Mouse (Mus musculus): ENCODE data around the gene Hist1h4c.
"Not testable (repeated sequence)": the region's sequence is repeated elsewhere in the genome, so short reads cannot be mapped to it uniquely, and the experiment has no call there.

DNA sequence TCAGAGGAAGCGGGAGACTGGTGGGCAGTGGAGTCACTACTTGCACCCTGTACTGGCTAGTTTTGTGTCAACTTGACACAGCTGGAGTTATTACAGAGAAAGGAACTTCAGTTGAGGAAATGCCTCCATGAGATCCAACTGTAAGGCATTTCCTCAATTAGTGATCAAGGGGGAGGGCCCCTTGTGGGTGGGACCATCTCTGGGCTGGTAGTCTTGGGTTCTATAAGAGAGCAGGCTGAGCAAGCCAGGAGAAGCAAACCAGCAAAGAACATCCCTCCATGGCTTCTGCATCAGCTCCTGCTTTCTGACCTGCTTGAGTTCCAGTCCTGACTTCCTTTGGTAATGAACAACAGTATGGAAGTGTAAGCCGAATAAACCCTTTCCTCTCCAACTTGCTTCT is 4.5 kb upstream of the Hist1h4c start:
- TF ChIP-seq CTCF (conservative IDR thresholded peaks at IDR 0.05; ENCODE audit: low read length); NANOG (IDR thresholded peaks at IDR 0.05; ENCODE audit: borderline replicate concordance, low read length): not testable (repeated sequence)

Data from E14TG2a.4 (cell line).